Mouse (Mus musculus): ENCODE measurements around the gene Kcnk7.

- TF ChIP-seq ZNF384 (IDR thresholded peaks at IDR 0.05; ENCODE audit: low read depth, low read length) (no peak), CHD2 (IDR thresholded peaks at IDR 0.05; ENCODE audit: low read depth, low read length) (no peak), ZC3H11A (IDR thresholded peaks at IDR 0.05; ENCODE audit: borderline replicate concordance, low read depth, low read length) (no peak), MAFK (IDR thresholded peaks at IDR 0.05; ENCODE audit: insufficient read depth, low read depth, low read length) (no peak)
Observed at GRCm38 (mm10) chr19:5756321-5756985, 52.3 kb downstream of the Kcnk7 start.
